Mouse (Mus musculus) frontal cortex, adult 2 months (tissue): ENCODE measurements around the gene Ebf1. TPM values are rescaled to one million over a fixed set of nuclear protein-coding genes. Genes with fewer than 3 reads are reported as not detected.

Source experiments
- DNase-seq, 2 experiments: peaks; one replicate each; pipeline ENCODE4 v3.0.0; 2022; ENCODE audit warnings: low spot score in 1 of 2; ENCODE audit errors: extremely low spot score in 1 of 2
- polyA plus RNA-seq: library from polyadenylated mRNA; depleted of rRNA; stranded (reverse); fragments of >200 nt; gene quantifications from 2 replicates; pipeline ENCODE4 v1.2.3, GENCODE M21; 2012

The Ebf1 gene
- polyA plus RNA-seq, 1 experiment, result 4.4 TPM

DNA sequence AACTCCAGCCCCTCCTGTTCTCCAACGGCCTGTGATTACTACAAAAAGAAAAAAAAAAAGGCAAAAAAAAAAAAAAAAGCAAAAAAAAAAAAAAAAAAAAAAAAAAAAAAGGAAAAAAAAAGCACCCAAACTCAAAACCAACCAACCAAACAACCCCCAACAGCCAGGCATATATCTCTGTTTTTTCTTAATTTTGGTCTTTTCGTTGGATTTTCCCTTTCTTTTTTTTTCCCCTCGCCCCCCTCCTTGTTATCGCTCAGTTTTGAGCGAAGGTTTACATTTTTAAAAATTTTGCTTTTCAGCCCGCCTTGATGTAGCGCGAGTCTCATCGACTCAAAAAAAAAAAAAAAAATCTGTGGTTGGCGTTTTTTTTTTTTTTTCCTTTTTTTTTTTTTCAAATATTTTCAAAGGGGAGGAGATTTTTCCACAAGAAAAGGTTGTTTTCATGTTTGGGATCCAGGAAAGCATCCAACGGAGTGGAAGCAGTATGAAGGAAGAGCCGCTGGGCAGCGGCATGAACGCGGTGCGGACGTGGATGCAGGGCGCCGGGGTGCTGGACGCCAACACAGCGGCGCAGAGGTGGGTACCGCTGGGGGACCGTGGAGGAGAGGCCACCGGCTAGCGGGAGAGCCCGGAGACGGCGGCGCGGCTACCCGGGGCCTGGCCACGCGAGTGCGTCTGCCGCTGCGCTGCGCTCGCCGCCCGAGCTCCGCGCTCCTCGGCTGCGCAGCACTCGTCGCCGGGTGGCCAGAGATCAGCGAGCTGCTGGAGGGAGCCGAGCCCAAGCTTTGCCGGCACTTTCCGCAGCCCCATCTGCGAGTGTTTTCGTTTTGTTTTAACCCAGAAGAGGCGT lies 843 bp downstream of the Ebf1 start:
- no peak for DNase-seq

DNA sequence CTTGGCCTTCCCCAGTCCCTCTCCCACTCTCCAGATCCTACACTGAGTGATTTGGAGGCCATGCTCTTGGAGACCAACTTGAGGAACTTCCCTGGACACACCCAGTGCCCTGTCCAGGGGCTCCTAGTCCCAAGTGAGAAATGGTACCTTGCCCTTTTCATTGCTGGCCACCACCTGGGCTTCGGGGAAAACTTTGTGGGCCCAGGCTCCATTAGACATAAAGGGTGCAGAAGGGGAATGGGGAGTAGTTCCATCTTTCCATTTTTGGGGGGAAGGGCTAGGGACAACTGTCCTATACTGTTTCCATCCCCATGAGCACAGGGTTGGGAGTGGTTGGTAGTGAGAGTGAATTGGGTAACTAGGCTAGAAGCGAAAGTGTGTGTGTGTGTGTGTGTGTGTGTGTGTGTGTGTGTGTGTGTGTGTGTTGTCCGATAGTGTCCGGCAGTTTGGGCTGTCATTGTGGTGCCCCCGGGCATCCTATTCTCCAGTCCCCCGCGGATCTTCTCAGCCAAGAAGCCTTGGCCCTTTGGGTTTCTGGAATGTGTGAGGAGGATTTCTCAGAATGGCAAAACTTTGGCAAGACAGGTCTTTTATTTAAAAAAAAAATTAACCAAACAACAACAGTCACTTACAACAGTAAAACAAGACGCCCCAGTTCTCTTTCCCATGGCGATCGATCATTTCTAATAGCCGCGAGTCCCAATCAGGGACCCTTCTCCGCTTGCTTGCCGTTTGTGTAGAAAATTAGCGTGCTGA lies 2.2 kb downstream of the Ebf1 start:
- no peak for DNase-seq

DNA sequence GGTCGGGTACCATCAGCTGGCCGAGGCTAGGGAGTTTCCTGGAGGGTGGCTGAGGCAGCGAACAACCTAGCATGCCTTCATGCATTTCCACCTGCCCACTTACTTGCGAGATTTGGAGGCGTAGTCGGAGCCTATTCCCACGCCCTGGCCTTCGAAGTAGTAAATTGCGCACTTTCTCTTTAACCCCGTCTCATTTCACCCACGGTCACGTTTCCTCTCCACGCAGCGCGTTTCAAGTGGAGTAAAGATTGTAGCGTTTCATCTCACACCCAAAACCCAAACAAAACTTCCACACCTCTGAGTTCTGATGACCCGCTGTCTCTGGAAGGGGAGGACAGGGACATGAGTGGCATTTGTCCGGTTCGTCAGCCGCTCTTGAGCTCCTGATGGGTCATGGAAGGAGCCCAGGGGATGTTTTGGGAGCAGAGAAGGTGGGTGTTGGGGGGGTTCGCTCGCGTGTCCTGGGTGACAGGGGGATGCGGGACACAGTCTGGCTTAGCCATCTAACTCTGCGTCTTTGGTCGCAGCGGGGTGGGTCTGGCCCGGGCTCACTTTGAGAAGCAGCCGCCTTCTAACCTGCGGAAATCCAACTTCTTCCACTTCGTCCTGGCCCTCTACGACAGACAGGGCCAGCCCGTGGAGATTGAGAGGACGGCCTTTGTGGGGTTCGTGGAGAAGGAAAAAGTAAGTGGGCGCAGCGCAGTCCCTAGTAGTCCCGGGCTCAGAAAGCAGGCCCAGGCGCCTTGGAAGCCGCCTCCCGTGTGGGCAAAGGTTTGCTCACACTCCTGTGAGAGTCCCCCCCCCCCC lies 3.0 kb downstream of the Ebf1 start:
- no peak for DNase-seq

DNA sequence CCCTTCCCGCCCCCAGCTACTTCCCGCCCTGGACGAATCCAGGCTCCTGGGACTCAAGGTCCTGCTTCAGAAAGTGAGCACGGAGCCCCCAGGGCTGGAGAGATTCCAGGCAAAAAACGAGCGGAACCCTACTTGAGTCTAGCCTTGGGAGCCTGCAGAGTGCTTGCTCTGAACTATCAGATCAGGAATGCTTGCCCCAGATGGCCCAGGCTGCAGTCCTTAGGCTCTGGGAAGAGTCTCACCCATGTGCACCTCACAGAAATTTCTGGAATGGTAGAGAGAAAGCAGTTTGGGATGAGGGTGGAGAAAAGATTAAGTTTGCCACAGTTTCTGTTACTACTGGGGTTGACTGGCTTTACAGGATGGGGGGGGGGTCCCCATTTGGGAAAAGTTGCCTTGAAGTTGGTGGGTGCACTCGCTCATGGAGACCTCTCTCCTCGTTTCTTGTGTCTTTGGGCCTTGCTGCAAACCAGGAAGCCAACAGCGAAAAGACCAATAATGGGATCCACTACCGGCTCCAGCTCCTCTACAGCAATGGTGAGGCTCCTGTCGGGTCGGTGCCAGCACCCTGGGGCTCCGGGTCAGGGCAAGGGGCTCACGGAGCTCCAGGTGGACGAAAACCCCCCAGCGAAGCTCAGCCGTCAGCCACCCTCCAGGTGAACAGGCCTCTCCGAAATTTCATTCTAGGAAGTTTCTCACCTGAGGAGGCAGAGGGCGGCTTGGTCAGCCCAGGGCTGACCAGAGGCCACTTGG lies 3.8 kb downstream of the Ebf1 start:
- no peak for DNase-seq

DNA sequence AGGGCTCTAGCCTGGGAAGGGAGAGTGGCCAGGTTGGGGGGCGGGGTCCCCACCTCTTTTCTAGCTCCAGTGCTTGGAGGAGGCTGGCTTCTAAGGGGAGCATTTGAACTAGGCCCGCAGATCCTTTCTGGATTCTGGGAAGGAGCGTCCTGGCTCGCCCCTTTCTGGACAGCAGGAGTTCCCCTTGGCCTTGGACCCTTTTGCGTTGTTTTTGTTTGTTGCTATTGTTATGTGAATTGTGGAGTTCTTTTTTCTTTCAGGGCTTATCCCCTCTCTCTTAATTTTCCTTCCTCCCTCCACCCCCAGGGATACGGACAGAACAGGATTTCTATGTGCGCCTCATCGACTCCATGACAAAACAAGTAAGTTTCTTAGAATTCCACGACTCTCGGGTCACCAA lies 4.5 kb downstream of the Ebf1 start:
- DNase-seq, result no peak

DNA sequence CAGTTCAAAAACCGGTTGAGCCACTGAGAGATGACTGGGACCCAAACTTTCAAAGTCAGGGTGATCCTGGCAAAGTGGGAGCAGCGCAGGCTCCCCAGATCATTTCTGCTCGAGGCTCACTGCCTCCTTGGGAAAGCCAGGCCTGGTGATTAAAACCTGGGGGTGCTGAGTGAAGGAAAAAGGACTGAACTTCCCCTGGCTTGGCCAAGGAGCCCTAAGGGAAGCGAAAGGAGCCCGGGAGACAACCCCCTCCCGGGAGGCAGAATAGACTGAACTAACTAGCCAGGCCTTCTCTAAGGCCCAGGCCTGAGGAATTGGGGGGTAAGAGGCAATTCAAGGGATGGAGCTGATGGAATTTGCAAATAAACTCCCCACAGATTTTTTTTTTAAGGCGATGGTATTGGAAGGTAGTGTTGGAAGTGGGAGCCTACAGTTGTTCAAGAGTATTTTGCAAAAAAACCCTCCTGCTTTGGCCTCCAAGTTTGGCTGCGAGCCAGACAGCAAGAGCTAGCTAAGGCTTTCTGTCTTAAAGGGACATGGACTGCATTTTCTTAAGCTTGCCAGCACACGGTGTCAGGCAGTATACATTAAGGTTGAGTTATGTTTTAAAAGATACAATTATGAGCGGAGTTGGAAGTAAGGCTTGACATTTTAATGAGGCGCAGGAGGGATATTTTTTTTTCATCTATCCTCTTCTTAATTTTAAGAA lies 5.1 kb downstream of the Ebf1 start:
- no peak for DNase-seq

DNA sequence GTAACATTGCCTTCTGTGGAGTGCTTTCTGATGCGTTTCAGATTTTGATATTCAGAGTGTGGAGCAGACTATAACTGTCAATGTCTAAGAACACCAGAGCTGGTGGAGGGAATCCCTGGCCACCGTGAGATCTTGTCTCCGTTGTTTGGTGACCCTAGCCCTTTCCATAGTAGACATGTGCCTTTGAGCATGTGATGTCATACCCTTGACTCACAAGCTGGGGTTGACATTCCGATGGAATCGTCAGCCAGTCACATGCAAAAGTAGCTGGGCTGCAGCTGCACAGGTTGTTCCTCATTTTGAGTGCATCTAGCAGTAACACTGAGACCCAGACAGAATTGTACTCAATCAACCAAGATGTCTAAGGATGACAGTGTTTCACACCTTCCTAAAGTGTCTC lies 7.4 kb downstream of the Ebf1 start:
- no peak for DNase-seq

DNA sequence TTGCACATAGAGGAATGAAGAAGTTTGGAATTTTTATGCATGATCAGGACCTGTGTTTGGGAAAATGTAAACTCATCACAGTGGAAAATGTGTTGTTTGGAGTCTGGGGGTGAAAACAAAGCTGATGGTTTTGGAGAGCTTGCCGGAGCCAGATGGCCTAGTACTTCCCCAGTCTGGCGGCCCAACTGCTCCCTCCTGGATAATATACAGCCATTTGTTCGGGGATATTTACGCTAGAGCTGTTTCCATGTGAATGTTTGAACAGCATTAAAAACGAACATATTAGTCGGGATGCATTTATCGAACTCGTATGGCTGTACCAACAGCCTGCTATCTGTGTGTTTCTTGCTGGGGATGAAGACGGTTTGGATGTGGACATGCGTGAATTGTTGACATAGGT lies 8.9 kb downstream of the Ebf1 start:
- no peak for DNase-seq

DNA sequence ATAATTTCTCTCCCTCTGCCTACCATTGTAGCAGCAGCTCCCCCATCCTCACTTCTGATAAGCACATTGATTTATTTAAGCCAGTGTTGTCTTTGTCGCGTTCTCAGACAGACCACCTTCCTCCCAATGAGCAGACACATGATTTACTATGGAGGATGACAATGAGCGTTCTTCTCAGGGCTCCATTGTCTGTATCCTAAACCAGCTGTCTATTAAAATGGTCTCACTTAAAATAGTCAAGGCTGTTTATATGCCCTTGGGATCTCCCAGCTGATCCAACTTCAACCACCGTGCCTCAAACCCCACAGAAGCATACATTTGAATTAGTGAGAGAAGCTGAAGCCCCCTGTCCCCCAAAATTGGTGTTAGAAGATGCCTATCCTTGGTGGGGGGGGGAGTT lies 11.3 kb downstream of the Ebf1 start:
- DNase-seq, result no peak

DNA sequence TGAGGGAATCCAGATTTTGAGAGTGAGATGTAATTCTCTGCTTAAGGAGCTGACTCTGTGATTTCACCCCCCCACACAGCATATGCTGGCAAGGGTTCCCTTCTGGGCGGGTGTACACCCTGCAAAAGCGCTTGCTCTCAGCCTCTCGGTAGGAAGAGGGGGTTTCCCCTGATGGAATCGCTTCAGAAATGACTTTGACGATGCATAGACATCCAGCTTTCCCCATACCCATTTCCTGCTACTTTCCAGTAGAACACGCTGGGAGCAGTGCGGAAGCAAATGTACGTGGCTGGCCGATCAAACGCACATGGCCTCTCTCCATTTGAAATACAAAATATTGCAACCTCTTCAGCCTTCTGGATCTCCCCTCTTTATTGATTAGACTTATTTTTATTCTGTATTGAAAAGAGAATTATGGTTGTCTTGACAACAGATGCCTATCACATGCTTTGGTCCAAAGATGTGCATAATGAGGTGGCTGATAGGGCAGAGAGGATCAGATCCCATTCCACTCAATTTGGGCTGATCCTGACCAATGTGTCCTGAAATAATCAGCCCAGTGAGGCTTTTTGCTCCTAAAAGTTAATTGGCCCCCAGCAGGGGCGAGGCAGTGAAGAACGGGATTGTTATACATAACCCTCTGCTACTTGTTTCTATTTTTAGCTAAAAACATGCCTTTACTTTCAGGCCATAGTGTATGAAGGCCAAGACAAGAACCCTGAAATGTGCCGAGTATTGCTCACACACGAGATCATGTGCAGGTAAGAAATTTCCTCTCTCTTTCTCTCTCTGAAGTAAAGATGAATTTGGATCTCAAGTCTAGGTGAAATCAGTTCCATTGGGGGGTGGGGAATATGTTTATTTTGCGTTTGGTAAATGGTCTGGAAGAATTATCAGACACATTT lies 15.2 kb downstream of the Ebf1 start:
- DNase-seq, result no peak

DNA sequence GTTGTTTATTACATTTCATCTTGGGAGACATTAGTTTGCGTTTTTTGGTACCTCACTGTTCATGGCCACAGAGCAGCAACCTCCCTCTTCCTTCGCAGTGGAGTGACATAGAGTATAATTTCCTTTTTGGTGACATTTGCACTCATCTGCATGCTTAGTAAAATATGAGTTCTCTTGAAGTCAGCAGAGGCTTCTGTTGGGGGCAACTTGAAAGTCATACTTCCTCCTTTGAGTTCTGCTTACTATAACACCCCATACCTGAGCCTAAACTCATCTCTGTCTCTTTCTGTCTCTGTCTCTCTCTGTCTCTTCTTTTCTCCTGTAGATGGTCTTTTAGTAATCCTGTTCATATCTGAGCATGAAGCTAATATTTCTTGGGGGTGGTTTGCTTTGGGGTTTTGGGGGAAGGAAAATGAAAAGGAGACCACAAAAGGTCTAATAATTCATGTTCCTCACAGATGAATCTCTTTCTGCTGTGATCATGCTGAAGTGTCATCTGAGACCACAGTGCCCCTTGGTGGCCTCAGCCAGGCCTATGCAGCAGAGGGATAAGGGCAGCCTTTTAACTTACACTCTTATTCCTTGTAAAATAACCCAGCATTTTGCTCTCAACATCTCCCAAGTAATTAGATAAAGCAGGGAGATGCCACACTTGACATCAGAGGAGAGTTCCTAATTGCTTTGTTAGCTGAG lies 16.0 kb downstream of the Ebf1 start:
- no peak for DNase-seq

DNA sequence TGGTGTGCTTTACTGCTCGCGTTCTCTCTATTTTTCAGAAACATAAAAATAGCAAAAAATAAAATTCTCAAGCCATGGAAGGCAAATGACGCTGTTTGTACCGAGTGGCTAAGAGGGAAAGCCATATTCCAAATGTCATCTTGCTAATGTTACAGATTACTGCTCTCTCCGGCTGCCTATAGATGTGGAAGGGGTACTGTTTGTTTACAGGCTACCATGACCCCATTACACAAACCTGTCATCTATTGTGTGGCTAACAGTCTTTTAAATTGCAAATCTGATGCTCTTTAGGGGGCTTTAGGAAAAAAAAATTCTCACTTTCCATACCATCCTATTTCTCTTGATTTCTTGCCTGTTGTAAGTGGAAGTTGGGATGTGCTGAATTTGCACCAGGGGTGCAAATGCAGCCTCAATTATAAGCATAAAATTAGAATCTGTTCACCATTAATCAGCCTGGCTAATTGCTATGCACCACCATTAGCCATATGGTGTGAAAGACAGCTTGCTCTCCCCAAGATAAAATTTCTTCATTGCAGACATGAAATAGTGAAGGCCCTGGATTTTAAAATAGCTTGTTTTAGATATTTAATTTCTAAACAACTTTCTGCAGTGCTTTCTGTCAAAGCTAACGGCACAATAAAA lies 17.6 kb downstream of the Ebf1 start:
- no peak for DNase-seq

DNA sequence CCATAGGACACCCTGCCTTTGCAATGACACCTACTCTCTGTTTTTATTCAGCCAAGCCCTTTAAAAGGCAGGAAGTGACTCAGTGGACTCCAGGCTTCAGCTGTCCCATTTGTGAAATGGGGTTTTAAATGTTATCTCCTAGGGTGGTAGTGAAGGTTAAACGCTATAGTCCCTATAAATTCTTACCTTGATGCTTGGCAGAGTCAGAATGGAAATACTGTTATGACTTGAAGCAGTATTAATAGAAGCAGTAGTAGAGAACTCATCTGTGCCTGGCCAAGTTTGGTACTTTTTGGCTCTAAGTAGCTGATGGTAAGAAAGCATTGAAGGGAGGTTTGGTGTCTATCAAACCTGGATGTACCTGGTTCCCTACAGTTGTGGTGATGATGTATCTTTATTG lies 19.1 kb downstream of the Ebf1 start:
- no peak for DNase-seq

DNA sequence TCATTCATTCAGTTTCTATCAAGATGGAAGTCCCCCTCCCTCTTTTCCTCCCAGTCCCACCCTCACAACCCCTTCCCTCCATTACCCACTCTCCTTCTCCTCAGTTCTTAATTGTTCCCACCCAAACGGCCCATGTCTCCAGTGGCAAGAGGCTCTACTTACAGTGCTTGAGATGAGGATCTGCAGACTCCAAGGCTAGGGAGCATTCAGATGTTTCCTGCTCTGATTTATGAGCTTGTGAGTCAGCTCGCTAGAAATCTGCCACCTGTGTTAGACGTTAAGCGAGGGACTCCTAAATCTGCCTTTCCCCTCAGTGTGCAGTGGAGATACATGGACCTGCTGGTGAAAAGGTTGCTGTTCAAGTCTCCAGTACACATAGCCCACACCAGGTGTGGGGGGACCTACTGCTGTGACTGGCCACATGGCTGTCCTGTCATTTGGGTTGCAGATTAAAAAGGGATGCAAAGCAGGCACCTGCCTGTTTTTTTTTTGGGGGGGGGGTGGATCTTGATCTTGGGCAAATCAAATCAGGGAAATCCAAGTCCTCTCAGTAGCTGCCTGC lies 21.2 kb downstream of the Ebf1 start:
- no peak for DNase-seq

DNA sequence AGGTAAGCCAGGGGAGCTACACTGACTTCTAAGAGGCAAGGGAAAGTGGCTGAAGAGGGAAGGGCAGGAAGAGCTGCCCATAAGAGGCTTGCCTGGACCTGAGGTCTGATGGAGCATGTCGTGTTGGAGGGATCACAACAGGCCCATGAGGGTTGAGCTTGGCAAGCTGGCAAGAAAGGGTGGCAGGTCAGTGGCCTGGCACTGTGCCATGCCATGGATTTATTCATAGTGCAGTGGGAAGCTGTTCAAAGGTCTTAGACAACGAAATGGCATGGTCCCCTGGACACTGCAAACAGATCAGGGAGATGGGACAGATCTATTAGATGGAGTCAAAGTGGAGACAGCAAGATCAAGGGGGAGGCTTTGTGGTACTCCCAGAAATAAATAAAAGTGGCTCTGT lies 24.4 kb downstream of the Ebf1 start:
- no peak for DNase-seq

DNA sequence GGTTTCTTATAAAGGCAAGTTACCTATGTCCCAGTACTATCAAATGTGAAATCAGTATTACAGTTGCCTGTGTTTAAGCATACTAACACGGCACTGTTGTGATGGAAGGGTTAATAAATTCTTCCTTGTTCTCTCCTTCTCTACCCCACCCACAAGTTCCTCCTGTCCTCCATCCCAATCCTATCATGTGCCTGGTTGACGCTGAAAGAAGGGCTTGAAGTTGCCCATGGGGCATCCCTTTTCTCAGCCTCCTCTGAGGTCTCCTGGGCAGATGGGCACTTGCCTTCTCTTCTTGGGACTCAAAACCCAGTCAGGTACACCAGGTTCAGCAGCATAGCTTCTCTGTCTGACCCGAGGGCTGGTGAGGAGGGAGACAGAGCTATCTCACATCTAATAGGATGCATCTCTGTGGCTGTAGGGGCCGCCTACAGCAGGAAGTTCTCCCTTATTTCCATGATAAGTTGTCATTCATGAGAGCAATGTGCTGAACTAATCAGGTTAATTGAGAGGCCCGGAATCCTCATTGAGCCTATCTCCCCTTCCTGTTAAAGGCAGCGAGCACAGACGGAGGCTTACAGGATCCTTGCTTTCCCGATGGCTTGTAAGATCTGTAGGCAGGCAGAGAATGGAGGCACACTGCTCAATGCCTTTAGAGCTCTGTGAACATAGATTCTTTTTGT lies 37.4 kb downstream of the Ebf1 start:
- no peak for DNase-seq

DNA sequence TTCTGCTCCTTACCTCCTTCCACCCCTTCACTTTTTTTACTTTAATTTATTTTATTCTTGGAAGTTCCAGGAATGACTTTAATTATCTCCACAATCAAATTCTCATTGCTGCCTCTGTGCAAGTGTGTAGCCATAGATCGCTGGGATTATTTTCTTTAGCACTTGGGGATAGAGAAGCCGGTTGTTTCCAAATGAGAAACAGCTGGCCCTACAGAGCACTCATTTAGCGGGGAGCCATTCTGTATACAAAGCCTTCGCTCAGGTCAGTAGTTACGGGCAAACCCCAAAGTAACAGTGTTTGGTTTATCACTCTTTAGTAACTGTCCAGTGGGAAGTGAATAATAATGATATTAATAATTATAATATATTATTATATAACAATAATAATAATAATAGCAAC lies 38.4 kb downstream of the Ebf1 start:
- DNase-seq, result no peak
